Mouse (Mus musculus): Measurements from ENCODE around the gene Anapc4. TPM values are rescaled to one million over a fixed set of nuclear protein-coding genes. Genes with fewer than 3 reads are reported as not detected.

Gene Anapc4
- polyA plus RNA-seq, 1 experiment = 26.3 TPM

GRCm38 (mm10) chr5:52916186-52916585 lies 82.4 kb downstream of the Anapc4 start:
- no peak overlapping the region for H3K27ac ChIP-seq (ENCODE audit: control insufficient read depth, insufficient read depth, low read length)
- no peak overlapping the region for H3K4me3 ChIP-seq (ENCODE audit: control insufficient read depth, insufficient read depth, low read length)
- DNase-seq = no peak
- no peaks in the 10 kb centered on the region for H3K27me3 ChIP-seq (ENCODE audit: control insufficient read depth, insufficient read depth, low read length)
- no peaks in the 10 kb centered on the region for H3K36me3 ChIP-seq (ENCODE audit: control insufficient read depth, insufficient read depth, low read length)
- no peaks in the 10 kb centered on the region for H3K4me1 ChIP-seq (replicated peaks; ENCODE audit: control insufficient read depth, insufficient read depth, low read length)
- TF ChIP-seq POLR2A (IDR thresholded peaks at IDR 0.05; ENCODE audit: control insufficient read depth, extremely low read depth, insufficient read depth, low read length, poor library complexity) = no peak
- no peak for TF ChIP-seq CTCF (IDR thresholded peaks at IDR 0.05; ENCODE audit: borderline replicate concordance, control insufficient read depth, extremely low read depth, insufficient read depth, low read length, poor library complexity)
- 87% methylated on average over 6 of the region's 6 CpGs for WGBS

Other genes starting within 250 kb of the Anapc4 start
- 5.4 and 5.5 TPM in 2 replicates for gene Sepsecs, start 164.3 kb upstream of the Anapc4 start, polyA plus RNA-seq (2012; rRNA removed)
- gene Pi4k2b, start 92.4 kb upstream of the Anapc4 start, polyA plus RNA-seq (2012; rRNA removed) = 5.8 and 12.1 TPM in 2 replicates
- 9.5 and 10.2 TPM in 2 replicates for gene Zcchc4, start 58.6 kb upstream of the Anapc4 start, polyA plus RNA-seq (2012; rRNA removed)
- 2.6 and 3.4 TPM in 2 replicates for gene Slc34a2, start 204.1 kb downstream of the Anapc4 start, polyA plus RNA-seq (2012; rRNA removed)

Data from thymus, adult 2 months (tissue).